Mouse (Mus musculus) common myeloid progenitor, adult 5-6 weeks (primary cell): Measurements from ENCODE around the gene Bank1. TPM values are rescaled to one million over a fixed set of nuclear protein-coding genes. Genes with fewer than 3 reads are reported as not detected.

ENCODE experiments used
- ATAC-seq: replicated peaks from 2 replicates; pipeline ENCODE4 v1.8.0; 2016; ENCODE audit warnings: low read depth, mild to moderate bottlenecking, moderate TSS enrichment, inconsistent platforms; ENCODE audit not compliant: poor library complexity, severe bottlenecking
- total RNA-seq: library from RNA; stranded (forward); fragments of 200-1000, 187-1606 nt; gene quantifications from 2 replicates; pipeline ENCODE4 v1.2.3, GENCODE M21; 2017

Bank1 gene
- total RNA-seq, 1 experiment from 2014 or later, result 0.05 TPM

DNA sequence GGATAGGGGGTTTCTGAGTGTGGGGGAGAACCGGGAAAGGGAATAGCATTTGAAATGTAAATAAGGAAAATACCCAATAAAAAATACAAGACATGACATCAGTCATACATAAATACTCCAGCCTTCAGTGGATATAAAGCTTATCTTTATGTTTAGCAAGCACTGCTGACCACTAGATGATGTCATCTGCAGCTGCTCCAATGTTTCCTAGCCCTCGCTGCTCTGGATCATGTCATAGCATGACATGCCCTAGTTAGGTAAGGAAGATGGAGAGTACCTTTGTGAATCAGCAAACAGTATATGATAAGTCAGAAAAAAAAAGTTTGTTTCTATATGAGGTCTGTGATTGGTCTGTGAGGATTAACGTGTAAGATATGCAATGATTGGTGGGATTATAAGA lies 68.1 kb downstream of the Bank1 start:
- ATAC-seq, result no peak

DNA sequence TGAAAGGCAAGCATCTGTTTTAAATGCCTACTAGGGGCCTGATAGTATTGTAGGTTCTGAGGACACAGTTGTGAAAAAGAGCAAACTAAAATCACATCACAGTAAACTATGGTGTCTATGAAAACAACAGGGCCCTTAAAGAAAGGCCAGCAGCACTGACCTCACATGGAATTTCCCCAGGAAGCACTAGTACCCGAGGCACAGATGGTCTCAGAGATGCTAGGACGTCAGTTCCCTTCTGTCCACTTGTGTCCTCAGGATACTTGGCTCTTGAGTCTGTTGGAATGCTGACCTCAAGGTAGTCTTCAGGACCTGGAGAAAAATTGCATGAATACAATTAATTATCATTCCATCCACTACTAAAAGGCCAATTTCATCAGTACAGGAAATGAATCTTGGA lies 71.2 kb downstream of the Bank1 start:
- ATAC-seq, result no peak

DNA sequence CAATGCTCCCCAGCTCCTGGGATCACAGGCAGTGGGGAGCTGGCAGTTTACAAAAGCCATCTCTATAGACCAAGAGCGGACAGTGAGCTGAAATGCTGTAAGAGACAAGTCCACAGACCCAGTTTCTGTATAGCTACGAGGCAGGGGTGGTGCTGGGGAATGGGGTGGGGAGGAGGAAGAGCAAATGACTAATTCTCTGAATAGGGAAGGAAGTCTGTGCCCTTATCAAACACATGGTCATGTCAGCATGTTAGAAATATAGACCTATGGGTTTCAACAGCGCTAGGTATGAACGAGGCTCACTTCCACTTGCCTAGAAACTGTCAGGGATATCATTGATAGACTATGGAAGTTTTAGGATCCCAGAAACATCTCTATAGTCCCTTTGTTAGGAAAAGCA lies 73.0 kb downstream of the Bank1 start:
- ATAC-seq, result peak; percentile 100

DNA sequence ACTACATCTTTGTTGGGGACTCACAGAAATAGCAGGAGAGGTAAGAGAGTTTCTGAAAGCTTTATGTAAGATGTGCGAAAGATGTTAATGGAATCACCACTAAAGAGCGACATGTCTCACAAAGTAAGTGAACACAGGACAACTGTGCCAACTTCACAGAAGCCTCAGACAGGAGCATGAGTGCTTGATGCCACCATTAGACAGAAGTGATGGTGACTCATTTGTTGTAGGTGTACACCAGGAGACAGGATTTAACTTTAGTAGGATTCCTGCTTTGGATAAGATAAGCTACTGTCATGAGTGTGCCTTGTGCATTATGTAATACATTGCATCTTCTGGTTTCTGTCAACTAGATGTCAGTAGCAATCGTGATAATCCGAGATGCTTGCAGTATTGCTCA lies 74.3 kb downstream of the Bank1 start:
- no peak for ATAC-seq

- ATAC-seq, result peak; percentile 77
Observed at GRCm38 (mm10) chr3:136247331-136247730, 78.5 kb downstream of the Bank1 start.

DNA sequence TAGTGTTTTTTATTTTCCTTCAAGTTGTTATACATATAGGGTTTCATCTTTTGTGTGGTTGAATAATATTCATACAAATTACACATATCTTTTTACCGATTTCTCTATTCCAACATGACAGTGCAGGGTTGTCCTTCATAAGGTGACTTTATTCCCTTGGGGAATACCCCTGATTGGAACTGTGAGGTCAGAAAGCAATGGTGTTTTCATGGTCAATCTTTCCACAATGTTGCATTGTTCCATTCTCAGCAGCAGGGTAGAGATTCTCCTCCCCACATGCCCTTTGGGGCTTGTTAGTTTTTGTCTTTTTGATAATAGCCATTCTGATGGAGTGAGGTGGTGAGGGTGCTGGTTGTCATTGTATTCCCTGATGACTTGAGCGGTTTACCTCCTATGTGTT lies 80.9 kb downstream of the Bank1 start:
- ATAC-seq, result no peak

DNA sequence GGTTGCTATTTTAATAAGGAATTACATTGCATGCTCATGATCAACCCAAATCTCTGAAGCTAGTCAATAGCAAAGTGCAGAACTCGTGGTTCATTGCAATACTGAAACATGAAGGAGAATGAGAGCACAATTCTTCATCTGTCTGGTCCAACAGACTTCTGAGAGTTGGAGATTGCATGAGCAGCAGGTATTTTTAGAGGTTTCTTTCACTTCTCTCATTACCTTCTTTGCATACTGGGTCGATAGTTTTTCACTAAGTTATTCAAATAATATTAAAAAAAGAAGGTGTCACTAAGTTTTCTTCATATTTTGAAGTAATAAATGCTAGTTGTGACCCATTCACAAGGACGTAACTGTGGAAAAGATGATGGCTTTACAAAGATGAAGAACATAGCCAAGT lies 87.1 kb downstream of the Bank1 start:
- ATAC-seq, result no peak

DNA sequence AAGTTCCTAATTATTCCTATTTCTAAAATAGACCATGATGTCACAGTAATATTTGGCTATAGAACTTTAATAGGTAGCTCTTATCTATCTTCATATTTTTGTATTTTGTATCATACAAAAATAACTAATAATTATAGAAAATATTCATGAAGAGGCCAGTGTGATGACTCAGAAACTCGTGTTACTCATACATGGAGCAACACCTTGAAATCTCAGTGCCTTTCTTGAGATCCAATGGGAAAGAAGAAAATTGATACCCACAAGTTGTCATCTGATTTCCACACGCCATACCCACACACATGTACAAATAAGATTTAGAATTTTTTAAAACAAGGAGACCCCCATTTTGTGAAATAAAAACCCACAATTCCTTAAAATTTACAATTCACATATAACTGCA lies 92.4 kb downstream of the Bank1 start:
- ATAC-seq, result no peak

DNA sequence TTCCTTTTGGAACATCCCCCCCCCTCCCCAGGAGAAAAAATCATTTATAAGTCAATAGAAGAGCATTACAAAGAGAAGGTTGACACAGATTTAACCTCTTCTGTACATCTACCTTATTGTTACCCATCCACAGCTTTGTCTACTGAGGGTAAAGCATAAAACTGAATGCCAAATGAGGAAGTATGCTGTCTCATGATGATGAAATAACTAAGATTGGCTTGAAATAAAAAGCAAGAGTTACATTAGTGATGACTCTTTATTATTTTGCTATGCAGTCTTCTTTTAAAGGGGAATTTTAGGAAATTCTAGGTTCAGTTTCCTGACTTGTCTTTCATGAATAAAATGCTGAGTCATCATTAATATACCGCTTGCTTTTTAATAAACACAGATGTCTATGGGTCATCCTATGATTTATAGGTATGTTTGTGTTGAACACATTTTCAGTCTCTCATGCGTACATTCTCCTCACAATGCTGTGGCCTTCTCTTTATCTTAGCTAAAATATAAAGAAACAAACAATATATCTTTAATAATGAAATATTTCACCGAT lies 95.2 kb downstream of the Bank1 start:
- ATAC-seq, result 0 out of 2 replicates have a peak, but pooled peaks have one; percentile 25

DNA sequence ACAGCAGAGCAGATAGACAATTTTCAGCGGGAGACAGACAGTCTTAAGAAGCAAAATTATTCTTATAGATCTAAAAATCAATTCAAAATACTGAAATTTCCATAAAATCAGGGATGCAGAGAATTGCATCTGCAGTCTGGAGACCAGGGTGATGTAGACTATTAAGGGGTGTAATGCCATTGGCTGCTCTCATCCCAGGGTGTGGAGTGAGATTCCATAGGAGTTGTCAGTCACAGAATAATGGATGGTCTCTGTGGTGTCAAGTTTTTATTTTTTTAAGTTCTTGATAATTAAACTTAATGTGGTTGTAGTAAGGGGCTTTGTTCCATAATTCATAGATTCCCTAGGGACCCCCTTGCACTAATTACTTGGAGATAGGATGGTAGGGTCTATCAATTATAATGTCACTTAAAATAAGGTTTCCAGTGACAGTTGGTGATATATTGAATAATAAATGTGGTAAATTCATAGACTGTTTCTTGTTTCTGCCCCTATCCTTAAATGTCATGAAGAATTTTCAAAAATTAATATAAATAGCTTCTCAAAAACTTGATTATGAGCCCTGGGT lies 136.1 kb downstream of the Bank1 start:
- ATAC-seq, result no peak

DNA sequence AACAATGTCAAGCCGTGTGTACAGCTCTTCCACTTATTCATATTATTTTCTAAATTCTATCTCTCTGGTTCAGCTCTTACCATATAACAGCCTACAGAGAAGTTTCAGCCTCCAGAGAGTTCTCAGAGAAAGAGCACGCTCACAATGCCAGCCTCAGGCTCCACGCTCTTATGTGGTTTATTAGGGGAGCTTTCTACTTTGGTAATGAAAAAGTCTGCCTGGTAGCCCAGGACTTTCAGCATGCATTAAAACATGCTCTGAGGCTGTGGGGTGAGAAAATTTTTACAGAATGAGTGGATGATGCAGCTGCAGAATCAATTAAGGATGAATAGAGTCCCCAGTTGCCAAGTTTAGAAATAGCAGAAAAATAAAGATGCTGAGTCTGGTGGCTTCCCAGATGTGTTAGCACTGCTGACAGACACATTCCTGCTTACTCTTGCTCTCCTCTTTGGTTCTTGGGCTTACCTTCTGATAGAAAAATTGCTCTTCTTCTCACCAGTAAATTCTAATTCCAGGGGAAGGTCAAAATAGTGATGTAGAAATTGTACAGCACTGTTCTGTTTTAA lies 139.2 kb downstream of the Bank1 start:
- no peak for ATAC-seq

DNA sequence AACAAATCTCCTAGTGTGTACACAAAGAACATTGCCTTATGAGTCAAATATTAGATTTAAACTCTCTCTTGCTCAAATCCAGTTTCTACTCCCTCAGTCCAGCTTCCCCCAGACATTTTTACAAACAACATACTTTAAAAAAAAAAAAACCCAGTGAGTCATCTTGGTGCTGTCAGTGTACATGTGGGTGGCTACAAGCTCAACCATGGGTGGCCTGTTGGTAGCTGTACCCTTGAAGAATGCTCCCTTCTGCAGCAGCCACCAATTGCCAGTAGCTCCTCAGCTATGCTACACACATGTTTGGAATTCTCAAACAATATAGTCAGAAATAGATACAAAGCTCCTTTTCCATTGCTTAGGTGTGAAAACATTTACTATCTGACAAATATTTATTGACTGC lies 154.2 kb downstream of the Bank1 start:
- ATAC-seq, result no peak

DNA sequence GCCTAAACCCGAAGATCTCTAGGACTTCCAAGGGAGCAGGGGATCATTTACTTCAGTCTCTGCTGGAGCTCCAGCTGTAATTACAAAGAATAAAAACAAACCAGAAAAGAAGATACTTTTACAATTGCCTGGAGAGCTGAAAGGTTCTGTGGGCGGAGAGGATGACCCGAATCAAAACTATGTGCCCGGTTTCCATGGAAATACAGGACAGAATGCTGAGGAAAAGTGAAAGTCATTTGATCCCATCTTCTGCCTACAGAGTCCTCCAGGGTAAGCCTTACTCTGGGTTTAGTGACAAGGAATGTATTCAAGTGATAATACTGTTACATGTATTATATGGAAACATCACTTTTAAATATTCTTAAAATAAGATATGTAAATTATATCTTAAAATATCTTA lies 157.8 kb downstream of the Bank1 start:
- no peak for ATAC-seq

DNA sequence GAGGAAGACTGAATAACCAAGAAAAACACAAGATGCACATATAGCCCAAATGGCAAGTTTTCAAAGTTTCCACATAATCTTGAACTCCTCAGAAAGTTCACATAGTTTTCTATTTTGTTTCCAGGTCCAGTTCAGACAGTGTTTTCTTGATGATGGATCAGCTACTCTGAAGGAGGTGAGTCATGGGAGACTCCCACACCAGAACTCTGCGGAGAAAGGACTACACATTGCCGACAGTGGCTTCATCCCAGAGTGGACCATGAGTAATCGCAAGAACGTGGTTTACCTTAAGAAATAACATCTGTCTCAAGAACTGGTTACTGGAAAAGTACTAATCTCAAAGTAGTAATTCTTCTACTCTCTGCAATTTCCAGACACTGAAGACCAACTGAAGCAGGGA lies 159.2 kb downstream of the Bank1 start:
- no peak for ATAC-seq

- ATAC-seq, result no peak
Observed at GRCm38 (mm10) chr3:136166033-136166361, 159.9 kb downstream of the Bank1 start.

GRCm38 (mm10) chr3:136165167-136166032 lies 160.5 kb downstream of the Bank1 start:
- ATAC-seq, result no peak

DNA sequence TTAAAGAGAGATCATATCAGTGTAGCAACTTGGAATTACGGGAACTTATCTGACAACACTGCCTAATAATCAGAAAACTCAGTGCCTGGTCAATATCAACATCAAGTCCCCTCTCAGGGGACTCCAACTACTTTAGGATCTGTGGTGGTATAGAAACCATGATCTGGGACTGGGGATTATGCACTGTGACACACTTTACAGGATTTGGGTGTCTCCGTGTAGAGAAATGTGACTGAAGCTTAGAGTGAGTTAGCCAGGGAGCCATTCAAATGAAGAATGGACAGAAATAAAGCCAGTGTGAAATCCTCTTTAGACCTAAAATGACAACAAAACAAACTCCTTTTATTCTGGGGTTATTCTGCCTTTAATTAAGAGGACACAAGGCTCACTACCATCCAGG lies 167.8 kb downstream of the Bank1 start:
- no peak for ATAC-seq

GRCm38 (mm10) chr3:136155555-136155954 lies 170.3 kb downstream of the Bank1 start:
- ATAC-seq, result no peak

DNA sequence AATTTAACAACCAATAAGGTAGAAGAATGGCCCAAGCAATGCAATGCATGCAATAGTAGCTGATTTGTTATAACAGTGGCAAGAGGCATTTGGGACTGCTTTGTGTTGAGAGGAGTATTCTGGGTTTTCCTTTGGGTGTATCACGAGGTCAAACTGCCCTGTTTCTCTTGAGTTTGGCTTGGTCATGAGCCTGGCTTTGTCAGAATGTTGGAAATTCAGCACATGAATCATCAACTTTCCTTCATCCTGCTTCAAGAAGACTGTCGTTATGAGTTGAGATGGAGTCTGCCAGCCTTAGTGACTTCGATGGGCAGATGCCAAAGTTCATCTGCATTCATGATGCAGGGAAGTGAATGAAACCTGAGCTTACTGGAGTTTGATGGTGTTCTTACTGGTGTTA lies 175.0 kb downstream of the Bank1 start:
- ATAC-seq, result no peak

GRCm38 (mm10) chr3:136147166-136147565 lies 178.7 kb downstream of the Bank1 start:
- ATAC-seq, result no peak

GRCm38 (mm10) chr3:136132013-136132412 lies 193.9 kb downstream of the Bank1 start:
- ATAC-seq, result no peak
